Mouse (Mus musculus): ENCODE results near the gene Psmb4.

- TF ChIP-seq POLR2A (IDR thresholded peaks at IDR 0.05; ENCODE audit: control insufficient read depth, low read depth, low read length) (no peak), CTCF (IDR thresholded peaks at IDR 0.05; ENCODE audit: control insufficient read depth, insufficient read depth, insufficient replicate concordance, low read depth, low read length) (no peak)
Observed at GRCm38 (mm10) chr3:94882579-94882978, 4.2 kb downstream of the Psmb4 start.
